Mouse (Mus musculus) cerebellum, adult 9-10 months (tissue): ENCODE data around the gene Gm10160.

Experiments
- DNase-seq: peaks from one replicate; pipeline ENCODE4 v3.0.0; 2022

Gene Gm10160

GRCm38 (mm10) chr7:81825381-81825780 lies 30.2 kb downstream of the Gm10160 start:
- DNase-seq = no peak

DNA sequence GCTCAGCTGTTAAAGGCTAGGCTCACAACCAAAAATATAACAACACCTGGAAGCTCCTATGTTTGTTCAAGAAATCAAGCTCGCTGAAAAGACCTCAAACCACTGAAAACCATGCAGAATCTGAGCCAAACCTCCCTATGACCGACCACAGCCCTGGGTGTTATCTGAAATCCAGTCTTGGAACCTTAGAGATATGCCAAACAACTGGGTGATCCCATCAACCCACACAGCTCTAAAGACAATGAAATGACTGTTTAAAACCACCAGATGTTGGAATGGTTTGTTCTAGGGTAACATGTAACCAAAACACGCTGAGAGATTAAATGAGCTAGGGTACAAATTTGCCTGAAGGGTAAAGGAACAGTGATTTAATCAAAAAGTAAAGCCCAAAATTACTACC lies 30.7 kb downstream of the Gm10160 start:
- DNase-seq = no peak

DNA sequence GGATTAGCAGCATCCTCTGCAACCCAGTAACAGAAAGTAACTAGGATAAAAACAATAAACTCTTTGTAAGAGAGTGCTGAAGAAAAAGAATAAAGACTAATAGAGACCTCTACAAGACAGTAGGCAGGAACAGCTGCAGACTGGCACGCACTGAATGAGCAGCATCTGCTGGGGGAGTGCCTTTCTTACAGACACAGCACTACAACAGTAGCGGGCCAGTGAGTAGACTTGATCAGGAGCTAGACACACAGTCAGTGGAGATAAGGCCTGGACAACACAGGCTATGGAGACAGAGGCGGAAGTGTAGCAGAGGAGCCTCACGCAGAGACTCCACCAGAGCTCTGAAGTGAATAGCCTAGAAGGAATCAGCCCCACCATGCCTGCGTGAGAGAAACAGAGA lies 49.5 kb downstream of the Gm10160 start:
- no peak for DNase-seq
